Mouse (Mus musculus) hindbrain, postnatal 0 days (tissue): Measurements from ENCODE around the gene Rnf144b. TPM values are rescaled to one million over a fixed set of nuclear protein-coding genes. Genes with fewer than 3 reads are reported as not detected.

Source experiments
- ATAC-seq: fragments of 200-750 bp; cut with Nextera tagmentation; 2 replicates; pipeline ENCODE4 v1.8.0; 2017; ENCODE audit warnings: mild to moderate bottlenecking, moderate TSS enrichment, moderate library complexity
- DNase-seq: peaks from one replicate; pipeline ENCODE4 v3.0.0-alpha.2; 2015; ENCODE audit warnings: low spot score
- H3K27ac ChIP-seq: fragments of 300-500 bp; sonication (generic); 2 replicates; pipeline ENCODE4 v1.5.1; 2014; ENCODE audit warnings: mild to moderate bottlenecking
- H3K27me3 ChIP-seq: fragments of 300-500 bp; sonication (generic); 2 replicates; pipeline ENCODE4 v1.6.1; 2014; ENCODE audit warnings: low read length, mixed read lengths; ENCODE audit not compliant: insufficient read depth
- H3K36me3 ChIP-seq: fragments of 300-500 bp; sonication (generic); 2 replicates; pipeline ENCODE4 v1.6.1; 2014; ENCODE audit warnings: low read length, mixed read lengths; ENCODE audit not compliant: insufficient read depth
- H3K4me1 ChIP-seq: fragments of 300-500 bp; sonication (generic); 2 replicates; pipeline ENCODE4 v1.6.1; 2014; ENCODE audit warnings: antibody characterized with exemption, low read length, mixed read lengths; ENCODE audit not compliant: insufficient read depth
- H3K4me2 ChIP-seq: fragments of 300-500 bp; sonication (generic); 2 replicates; pipeline ENCODE4 v1.6.1; 2014; ENCODE audit warnings: low read depth, mild to moderate bottlenecking, low read length, moderate library complexity, mixed read lengths
- H3K4me3 ChIP-seq: fragments of 300-500 bp; sonication (generic); 2 replicates; pipeline ENCODE4 v1.5.1; 2014; ENCODE audit warnings: low read length
- H3K9ac ChIP-seq: fragments of 300-500 bp; sonication (generic); replicated peaks from 2 replicates; pipeline ENCODE4 v1.6.1; 2014; ENCODE audit warnings: mild to moderate bottlenecking, low read length, moderate library complexity, mixed read lengths
- H3K9me3 ChIP-seq: fragments of 300-500 bp; sonication (generic); 2 replicates; pipeline ENCODE4 v1.6.1; 2016; ENCODE audit warnings: low read length, mixed read lengths
- CTCF ChIP-seq: IDR thresholded peaks from 2 replicates; pipeline ENCODE4 v1.5.1; 2016; ENCODE audit warnings: antibody characterized with exemption, control low read depth, low read depth
- WGBS: fragments of 180-500 bp; shearing (Covaris S2); extraction: QIAGEN DNeasy Blood & Tissue Kit; methylation state at CpG from one replicate; pipeline ENCODE4 v1.1.7; 2014; 5-methylcytosine and 5-hydroxymethylcytosine counted together
- polyA plus RNA-seq: library from polyadenylated mRNA; unstranded; fragments of >200 nt; fragmentation: Nextera tagmentation; extraction: Ambion mirVana; gene quantifications from 2 replicates; pipeline ENCODE4 v1.2.1, GENCODE M21; 2015
- total RNA-seq: library from RNA; depleted of rRNA; stranded (reverse); fragments of >200 nt; gene quantifications from 2 replicates; pipeline ENCODE4 v1.2.3, GENCODE M21; 2014

Gene Rnf144b
- total and polyA plus RNA-seq, 2 experiments from 2014 or later = 1.7 to 2.7 TPM

- WGBS = 89% methylated on average over 12 of the region's 12 CpGs
- ATAC-seq = no peak
- Histone ChIP-seq H3K27me3 (no peaks in the 10 kb centered on the region), H3K4me3 (no peak overlapping the region), H3K4me1 (peaks cover 5% of the 10 kb centered on the region; the same call in 1 of the 2 replicates), H3K9ac (no peak overlapping the region), H3K9me3 (no peaks in the 10 kb centered on the region), H3K4me2 (no peak overlapping the region), H3K27ac (no peak overlapping the region), H3K36me3 (no peaks in the 10 kb centered on the region)
- TF ChIP-seq CTCF = no peak
- DNase-seq = no peak
Observed at GRCm38 (mm10) chr13:47228626-47229190, 106.3 kb downstream of the Rnf144b start.

- H3K9ac ChIP-seq = no peak overlapping the region
- DNase-seq = no peak
- no peaks in the 10 kb centered on the region for H3K27me3 ChIP-seq
- ATAC-seq = no peak
- H3K36me3 ChIP-seq = no peaks in the 10 kb centered on the region
- no peaks in the 10 kb centered on the region for H3K4me1 ChIP-seq
- no peak for TF ChIP-seq CTCF
- H3K9me3 ChIP-seq = no peaks in the 10 kb centered on the region
- no peak overlapping the region for H3K4me2 ChIP-seq
- no peak overlapping the region for H3K27ac ChIP-seq
- WGBS = 72% methylated on average over 6 of the region's 6 CpGs
- H3K4me3 ChIP-seq = no peak overlapping the region
Observed at GRCm38 (mm10) chr13:47232163-47232562, 109.7 kb downstream of the Rnf144b start.

DNA sequence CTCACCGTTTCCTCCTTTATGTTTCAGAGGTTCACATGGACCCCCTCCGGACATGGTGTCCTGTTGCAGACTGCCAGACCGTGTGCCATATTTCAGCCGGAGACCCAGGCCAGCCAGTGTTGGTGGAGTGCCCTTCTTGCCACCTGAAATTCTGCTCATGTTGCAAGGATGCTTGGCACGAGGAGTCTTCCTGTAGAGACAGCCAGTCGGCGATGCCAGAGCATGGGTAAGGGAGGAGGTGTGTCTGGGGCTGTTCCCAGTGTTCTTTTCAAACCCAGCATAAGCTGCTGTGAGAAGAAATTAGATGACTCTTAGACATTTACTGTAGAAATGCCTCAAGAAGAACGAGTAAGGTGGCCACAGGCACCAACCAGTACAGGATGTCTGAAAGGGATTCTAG, 114.9 kb downstream of the Rnf144b start:
- no peaks in the 10 kb centered on the region for H3K27me3 ChIP-seq

GRCm38 (mm10) chr13:47238131-47238530, 115.7 kb downstream of the Rnf144b start:
- WGBS = 79% methylated on average over 17 of the region's 17 CpGs
- no peak overlapping the region for H3K27ac ChIP-seq

More for the DNA sequence above, 114.9 kb downstream of the Rnf144b start:
- 71% methylated on average over 8 of the region's 8 CpGs for WGBS
- Histone ChIP-seq H3K9ac (no peak overlapping the region), H3K27ac (no peak overlapping the region), H3K4me3 (no peak overlapping the region), H3K4me1 (no peaks in the 10 kb centered on the region), H3K4me2 (no peak overlapping the region), H3K36me3 (no peaks in the 10 kb centered on the region), H3K9me3 (no peaks in the 10 kb centered on the region)
- ATAC-seq = no peak
- no peak for TF ChIP-seq CTCF
- DNase-seq = no peak

GRCm38 (mm10) chr13:47243569-47243968, 121.1 kb downstream of the Rnf144b start:
- 94% methylated on average over 6 of the region's 6 CpGs for WGBS
- H3K27me3 ChIP-seq = no peaks in the 10 kb centered on the region
- H3K9me3 ChIP-seq = no peaks in the 10 kb centered on the region
- no peak for ATAC-seq
- H3K4me3 ChIP-seq = no peak overlapping the region
- no peak overlapping the region for H3K27ac ChIP-seq
- DNase-seq = no peak
- H3K4me1 ChIP-seq = 0 out of 2 replicates have a peak, but pooled peaks cover 6% of the 10 kb centered on the region
- no peak overlapping the region for H3K4me2 ChIP-seq
- H3K9ac ChIP-seq = no peak overlapping the region
- no peaks in the 10 kb centered on the region for H3K36me3 ChIP-seq
- TF ChIP-seq CTCF = no peak

More at GRCm38 (mm10) chr13:47238131-47238530, 115.7 kb downstream of the Rnf144b start:
- no peak for TF ChIP-seq CTCF
- H3K36me3 ChIP-seq = no peaks in the 10 kb centered on the region
- no peaks in the 10 kb centered on the region for H3K4me1 ChIP-seq
- H3K9ac ChIP-seq = no peak overlapping the region
- H3K4me2 ChIP-seq = no peak overlapping the region
- no peak for DNase-seq
- no peak overlapping the region for H3K4me3 ChIP-seq
- ATAC-seq = no peak
- H3K9me3 ChIP-seq = no peaks in the 10 kb centered on the region
- no peaks in the 10 kb centered on the region for H3K27me3 ChIP-seq

DNA sequence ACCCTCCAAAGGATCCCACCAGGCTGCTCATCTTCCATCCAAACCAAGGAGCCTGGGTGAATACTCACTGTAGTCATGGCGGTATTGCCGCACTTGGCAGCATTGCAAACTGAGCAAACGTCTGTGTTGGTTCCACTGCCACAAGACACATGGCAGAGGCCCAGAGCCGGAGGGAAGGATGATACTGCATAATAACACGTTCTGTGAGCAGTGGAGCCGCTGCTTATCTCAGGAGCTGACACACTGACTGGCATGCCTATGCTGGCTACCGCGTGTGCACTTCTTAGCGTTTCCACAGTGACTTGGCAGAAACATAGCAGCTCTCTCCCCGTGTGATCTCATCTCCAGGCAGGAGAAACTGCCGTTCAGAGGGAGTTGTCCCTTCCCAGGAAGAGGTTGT, 122.3 kb downstream of the Rnf144b start:
- no peak overlapping the region for H3K27ac ChIP-seq
- no peak overlapping the region for H3K9ac ChIP-seq
- H3K36me3 ChIP-seq = no peaks in the 10 kb centered on the region
- H3K27me3 ChIP-seq = no peaks in the 10 kb centered on the region
- H3K9me3 ChIP-seq = no peaks in the 10 kb centered on the region
- no peak for TF ChIP-seq CTCF
- peak overlapping the region; percentile 14 for H3K4me2 ChIP-seq
- WGBS = 29% methylated on average over 11 of the region's 11 CpGs
- no peak overlapping the region for H3K4me3 ChIP-seq
- ATAC-seq (peak; percentile 82), DNase-seq (peak; percentile 78)
- 0 out of 2 replicates have a peak, but pooled peaks cover 6% of the 10 kb centered on the region for H3K4me1 ChIP-seq

GRCm38 (mm10) chr13:47246459-47246858, 124.0 kb downstream of the Rnf144b start:
- Histone ChIP-seq H3K4me2 (no peak overlapping the region), H3K27me3 (no peaks in the 10 kb centered on the region), H3K9ac (no peak overlapping the region), H3K9me3 (no peaks in the 10 kb centered on the region), H3K27ac (no peak overlapping the region), H3K4me1 (0 out of 2 replicates have a peak, but pooled peaks cover 6% of the 10 kb centered on the region), H3K36me3 (no peaks in the 10 kb centered on the region), H3K4me3 (no peak overlapping the region)
- ATAC-seq (no peak), DNase-seq (no peak)
- no peak for TF ChIP-seq CTCF
- WGBS = 70% methylated on average over 10 of the region's 10 CpGs
